Mouse (Mus musculus): ENCODE measurements around the gene Sytl3.
"Not testable (repeated sequence)": the region's sequence is repeated elsewhere in the genome, so short reads cannot be mapped to it uniquely, and the experiment has no call there.

Sytl3 gene

DNA sequence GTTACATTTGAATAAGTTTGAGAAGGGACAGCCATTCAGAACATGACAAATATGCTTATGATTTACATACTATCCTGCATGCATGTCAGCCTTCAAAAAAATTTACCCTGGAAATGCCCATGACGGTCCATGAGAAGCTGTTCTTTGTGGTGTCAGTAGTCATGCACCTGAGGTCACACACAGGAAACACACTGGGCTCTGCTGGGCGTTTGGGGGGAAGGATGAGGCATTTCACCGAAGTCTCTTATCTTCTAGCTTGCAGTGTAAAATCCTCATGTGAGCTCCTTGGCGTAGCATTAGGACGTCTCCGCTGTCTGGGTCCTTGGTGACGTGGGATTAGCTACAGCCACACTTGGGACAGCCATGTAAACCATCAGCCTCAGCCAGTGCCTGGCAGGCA, at the start of gene Sytl3:
Sytl3 (plus strand) TSS at position 293 of the 400 bp plus-strand sequence.
- not testable (repeated sequence) for TF ChIP-seq GATA4 (IDR thresholded peaks at IDR 0.05; ENCODE audit: insufficient replicate concordance, low read length)

DNA sequence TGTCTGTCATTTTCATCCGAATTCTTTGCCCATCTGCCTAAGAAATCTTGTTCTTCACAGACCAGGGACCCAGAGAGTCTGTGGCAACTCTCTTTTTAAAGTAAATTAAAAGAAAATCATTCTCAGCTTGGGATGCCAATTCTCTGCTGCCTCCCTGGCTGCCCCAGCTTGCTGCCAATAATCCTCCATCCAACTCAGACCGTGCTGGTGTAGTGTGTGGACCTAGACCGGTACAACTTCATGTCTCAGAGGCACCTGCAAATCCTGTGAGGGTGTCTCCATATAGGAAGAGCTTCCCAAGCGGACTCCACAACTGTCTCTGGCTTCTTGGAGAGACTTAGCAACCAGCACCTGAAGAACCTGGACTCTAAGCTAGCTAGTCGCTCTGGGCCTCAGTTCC, 22.0 kb upstream of the Sytl3 start:
- TF ChIP-seq GATA4 (IDR thresholded peaks at IDR 0.05; ENCODE audit: insufficient replicate concordance, low read length) = no peak

DNA sequence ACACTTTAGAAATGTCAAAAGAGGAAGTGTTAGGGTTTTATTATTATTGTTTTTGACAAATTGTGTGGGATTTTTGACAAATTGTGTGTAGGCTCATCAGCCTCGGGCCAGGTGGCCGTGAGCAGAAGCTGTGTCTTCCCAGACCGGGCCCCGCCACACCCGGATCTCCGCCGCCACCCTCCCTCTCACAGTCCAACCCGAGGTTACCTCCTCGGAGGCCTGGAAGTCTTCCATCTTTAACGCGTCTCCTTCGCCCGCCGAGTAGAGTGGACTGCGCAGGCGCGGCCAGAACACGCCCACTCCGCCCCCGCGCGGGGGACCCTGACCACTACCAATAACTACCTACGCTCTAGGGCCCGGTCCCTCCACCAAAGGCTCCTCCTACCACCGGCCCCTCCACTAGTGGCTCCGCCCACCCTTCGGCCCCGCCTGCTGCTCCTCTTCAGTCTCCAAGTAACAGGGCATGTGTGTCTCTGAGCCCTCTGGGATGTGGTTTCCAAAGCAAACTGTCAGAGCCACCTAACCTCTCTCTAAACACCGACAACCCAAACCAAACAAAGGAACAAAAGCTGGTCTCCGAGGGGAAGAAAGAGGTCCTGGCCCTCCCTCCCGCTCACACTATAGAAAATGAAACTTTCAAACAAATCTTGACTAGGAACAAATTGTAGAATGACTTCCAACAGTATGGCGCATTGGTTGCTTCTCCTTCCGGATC, 3.2 kb upstream of the Sytl3 start, which contains the start of gene Dynlt1f:
Dynlt1f (minus strand) TSS at position 334 of the 715 bp plus-strand sequence.
- TF ChIP-seq GATA4 (IDR thresholded peaks at IDR 0.05; ENCODE audit: insufficient replicate concordance, low read length) = not testable (repeated sequence)

DNA sequence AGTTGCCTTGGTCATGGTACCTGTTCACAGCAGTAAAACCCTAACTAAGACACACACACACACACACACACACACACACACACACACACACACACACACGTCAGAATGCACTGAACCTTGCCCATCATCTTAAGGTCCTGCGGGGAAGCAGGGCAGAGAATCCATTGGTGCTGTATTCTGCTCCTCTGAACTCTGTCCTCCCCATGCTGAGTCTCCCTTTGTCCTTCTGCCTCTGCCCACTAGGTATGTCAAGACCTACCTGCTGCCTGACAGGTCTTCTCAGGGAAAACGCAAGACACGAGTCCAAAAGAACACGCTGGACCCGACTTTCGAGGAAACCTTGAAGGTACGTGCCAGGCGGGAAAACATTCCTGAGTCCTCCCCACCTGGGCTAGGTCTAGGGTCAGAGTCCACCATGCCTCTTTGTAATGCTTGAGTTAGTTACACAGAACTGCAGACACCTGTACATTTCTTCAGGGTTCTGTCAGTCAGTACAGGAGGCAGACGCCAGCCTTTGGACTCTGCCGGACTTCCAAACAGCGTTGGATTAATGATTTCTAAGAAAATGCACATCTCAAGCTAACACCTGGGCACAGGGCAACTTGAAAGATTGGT, 69.2 kb downstream of the Sytl3 start:
- no peak for TF ChIP-seq GATA4 (IDR thresholded peaks at IDR 0.05; ENCODE audit: insufficient replicate concordance, low read length)

DNA sequence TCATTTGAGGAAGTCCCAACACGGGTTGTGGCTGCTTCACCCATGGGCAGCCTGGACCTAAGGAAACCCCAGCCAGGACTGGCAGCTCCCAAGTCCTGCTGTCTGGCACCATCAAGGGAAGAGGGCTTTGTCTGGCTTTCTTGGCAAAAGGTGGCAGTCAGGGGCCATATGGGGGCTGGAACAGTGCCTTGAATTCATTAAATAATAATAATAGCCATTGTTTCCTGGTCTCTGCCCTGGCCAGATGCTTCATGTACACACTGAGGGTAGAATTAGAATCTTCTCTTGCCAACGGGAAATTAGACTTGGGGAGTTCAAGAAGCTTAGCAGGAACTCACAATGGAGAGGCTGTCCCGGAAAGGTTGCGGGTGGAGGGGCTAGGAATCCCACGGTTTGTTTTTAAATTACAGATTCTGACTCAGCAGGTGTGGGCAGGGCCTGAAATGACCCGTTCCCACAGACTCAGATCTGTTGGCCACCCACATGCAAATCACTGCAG, 70.4 kb downstream of the Sytl3 start:
- TF ChIP-seq GATA4 (IDR thresholded peaks at IDR 0.05; ENCODE audit: insufficient replicate concordance, low read length) = no peak

DNA sequence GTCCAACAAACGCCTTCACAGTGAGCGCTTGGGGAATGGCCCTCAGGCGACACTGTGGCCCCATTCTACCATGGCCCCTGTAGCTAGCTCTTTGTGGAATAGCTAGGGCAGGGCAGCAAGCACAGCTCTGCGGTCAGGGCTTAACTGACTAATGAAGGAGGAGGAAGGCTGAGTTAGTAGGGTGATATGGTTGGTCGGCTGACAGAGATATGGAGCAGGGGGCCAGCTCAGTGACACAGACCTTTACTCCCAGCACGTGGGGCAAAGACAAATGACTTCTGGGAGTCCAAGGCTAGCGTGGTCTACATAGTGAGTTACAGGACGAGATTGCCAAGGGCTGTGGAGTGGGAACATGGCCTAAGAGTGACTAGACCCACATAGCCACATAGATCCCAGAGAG, 72.2 kb downstream of the Sytl3 start:
- no peak for TF ChIP-seq GATA4 (IDR thresholded peaks at IDR 0.05; ENCODE audit: insufficient replicate concordance, low read length)

DNA sequence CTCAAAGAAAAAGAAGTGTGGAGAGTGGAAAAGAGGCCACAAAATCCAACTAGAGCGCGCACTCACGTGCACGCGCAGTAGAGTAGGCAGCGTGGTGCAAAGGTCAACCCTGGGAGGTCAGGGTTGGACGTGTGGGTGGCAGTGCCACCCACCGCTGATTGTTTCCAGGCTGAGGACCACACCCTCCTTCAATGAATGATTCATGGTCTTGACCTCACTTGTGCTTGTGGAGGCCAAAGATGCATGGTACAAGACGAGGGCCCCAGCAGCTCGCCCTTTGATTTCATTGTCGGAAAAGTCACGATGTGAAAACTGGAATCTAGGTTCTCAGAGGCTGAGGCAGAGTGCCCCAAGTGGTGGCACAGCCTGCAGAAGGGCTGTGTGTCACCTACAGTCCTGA, 72.7 kb downstream of the Sytl3 start:
- TF ChIP-seq GATA4 (IDR thresholded peaks at IDR 0.05; ENCODE audit: insufficient replicate concordance, low read length) = no peak

DNA sequence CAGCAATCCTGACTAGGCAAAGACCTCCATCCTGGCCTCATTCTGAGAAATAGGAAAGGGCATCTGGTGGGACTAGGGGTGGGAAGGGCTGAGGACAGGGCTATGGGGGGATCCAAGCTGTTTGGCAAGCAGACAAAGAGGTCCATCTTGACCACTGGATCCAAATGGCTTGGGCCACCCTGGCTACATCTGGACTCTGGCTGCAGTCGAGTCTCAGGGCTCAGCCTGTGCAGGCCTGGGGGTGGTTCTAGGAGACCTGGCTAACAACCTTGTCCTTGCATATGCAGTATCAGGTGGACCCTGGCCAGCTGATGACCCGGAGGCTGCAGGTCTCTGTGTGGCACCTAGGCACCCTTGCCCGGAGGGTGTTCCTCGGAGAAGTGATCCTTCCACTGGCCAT, 73.8 kb downstream of the Sytl3 start:
- no peak for TF ChIP-seq GATA4 (IDR thresholded peaks at IDR 0.05; ENCODE audit: insufficient replicate concordance, low read length)

DNA sequence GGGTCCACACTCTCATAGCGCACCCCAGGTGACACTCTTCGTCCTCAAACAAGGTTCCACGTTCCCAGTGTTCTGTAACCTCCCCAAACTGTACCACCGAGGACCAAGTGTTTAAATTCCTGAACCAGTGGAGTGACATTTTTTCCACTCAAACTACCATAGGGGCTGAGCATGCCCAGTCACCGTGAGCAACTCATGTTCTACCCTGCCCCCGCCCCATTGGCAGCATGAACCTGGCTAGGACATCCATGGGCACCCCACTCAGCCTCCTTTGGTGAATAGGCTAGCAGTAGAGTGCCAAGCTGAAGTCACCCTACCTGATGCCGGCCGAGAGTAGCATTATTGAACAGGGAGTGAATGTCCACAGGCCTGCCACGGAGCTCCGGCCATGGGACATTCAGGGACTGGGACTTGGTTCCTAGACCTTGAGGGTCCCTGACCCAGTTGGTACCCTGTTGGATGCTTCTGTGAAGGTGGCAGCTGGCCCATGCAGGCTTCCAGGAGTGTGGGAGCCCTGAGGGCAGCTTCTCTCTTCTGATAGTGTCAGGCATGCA, 74.5 kb downstream of the Sytl3 start:
- no peak for TF ChIP-seq GATA4 (IDR thresholded peaks at IDR 0.05; ENCODE audit: insufficient replicate concordance, low read length)

DNA sequence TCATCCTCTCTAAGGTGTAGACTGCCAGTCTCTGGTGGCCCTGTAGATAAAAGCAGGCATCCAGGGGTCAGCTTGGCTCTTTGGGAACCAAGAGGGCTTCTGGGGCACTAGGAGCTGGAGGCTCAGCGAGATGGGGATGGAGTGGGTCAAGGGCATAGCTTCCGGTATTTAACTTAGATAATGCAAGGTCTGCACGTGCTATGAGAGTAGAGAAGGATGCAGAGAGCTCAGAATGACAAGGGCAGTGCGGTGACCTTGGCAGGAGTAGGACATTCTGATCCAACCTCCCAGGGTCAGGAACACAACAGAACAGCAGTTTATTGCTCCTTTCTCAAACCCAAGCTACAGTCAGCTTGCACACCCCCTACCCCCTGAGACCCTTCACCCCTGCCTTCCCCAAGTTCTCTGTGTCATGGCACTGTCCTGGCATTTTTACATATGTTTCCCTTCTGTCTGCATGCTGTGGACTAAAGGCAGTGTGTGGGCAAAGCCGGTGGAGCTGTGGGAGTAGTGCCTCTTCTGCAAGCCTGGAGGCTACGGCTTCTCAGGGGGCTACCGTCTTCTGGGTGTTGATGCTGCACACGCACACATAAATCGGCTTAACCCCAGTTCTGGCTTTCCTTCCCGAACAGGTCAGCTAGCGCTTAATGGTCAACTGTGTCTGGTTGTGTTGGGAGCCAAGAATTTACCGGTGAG, 76.0 kb downstream of the Sytl3 start:
- no peak for TF ChIP-seq GATA4 (IDR thresholded peaks at IDR 0.05; ENCODE audit: insufficient replicate concordance, low read length)

DNA sequence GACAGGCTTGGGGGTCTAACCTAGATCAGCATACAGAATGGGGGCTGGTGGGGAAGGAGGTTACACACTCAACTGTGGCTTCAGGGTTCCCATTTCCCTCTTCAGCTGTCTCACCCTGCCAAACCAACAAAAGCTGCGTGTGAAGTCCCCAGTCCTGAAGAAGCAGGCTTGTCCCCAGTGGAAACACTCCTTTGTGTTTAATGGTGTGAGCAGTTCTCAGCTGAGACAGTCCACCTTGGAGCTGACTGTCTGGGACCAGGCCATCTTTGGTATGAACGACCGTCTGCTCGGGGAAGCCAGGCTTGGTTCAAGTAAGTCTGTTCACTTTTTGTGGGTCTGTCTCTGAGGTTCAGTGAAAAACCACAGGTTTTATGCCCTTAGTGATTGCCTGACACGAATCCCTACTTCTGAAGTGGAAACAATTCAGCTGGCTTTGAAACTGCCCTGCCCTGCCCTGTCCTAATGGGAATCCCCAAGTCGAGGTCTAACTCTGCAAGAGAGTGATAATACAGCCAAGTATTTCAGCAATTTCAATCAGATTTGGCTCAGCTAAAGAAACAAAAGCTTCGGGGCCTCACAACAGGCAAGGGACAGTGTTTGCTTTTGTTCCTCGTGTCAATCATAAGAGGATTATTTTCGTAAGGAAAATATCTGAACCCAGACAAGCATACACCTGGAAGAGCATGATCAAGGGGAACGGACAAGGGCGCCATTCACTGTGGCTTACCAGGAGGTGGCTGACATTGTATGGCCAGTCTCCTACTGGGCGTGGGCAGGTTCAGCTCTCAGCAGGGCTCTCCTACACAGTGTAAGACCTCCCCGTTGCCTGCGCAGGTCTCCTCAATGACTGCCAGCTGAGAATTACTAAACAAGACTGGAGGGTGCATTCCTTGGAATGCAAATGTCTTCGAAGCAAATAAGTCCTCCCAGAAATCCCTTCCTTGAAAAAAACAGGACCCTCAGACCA, 77.7 kb downstream of the Sytl3 start:
- TF ChIP-seq GATA4 (IDR thresholded peaks at IDR 0.05; ENCODE audit: insufficient replicate concordance, low read length) = no peak

DNA sequence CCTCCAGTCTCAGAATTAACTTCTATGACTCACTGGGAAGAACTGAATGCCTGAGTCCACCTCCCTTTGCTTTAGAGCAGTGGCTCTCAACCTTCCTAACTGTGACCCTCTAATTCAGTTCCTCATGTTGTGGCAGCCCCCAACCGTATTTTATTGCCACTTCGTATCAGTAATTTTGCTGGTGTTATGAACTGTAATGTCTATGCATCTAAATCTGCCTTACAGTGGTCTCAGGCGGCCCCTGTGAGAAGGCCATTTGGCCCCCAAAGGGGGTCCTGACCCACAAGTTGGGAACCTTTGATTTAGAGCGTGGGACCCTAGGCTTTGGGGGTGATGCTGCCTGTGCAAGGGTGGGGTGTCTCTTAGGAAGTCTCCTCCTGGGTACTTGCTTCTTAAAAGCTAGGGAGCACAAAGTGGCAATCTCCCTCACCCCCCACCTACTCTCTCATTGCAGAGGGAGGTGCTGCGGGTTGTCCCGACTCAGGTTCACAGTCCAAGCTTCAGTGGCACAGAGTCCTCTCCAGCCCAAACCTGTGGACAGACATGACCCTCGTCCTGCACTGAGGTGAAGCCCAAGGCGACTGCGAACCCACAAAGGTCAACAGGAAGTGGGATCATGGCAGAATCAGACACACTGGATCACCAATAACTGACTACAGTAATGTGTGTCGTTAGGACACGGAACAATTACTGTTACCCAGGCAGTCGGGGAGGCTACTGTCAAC, 78.5 kb downstream of the Sytl3 start:
- no peak for TF ChIP-seq GATA4 (IDR thresholded peaks at IDR 0.05; ENCODE audit: insufficient replicate concordance, low read length)

DNA sequence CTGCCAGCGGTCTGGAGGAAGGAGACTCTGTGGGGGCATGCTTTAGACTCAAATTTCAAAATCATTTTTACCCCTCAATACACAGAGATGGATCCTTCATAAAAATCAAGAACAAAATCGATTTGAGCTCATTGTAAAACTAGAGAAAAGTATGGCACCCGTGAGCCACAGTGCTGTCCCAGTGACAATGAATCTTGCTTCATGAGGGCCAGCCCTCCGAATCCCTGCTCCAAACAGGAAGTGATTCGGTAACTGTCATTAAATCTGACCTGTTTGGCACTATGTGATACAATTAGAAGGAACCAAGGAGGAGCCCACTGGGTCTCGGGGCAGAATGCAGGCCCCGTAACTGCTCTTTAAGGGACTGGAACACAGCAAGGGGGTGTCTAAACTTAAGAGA, 79.9 kb downstream of the Sytl3 start:
- no peak for TF ChIP-seq GATA4 (IDR thresholded peaks at IDR 0.05; ENCODE audit: insufficient replicate concordance, low read length)

DNA sequence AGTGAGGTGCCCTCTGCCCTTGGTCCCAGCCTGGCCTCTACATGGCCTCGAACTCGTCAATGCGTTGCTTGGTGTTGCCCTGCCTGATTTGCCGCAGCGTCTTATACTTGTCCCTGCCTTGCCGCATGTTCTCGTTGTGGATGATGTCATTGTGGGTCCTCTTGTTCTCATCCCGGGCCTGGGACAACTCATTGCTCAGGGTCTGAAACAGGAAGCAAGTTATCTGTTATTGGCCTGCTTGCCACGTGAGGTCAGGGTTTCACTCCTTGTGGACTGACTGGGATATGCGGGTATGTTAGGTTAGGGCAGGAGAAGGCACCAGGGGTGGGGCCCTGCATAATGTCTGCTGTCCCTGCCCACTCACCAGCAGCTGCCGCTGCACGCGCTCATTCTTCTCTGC, 80.4 kb downstream of the Sytl3 start:
- no peak for TF ChIP-seq GATA4 (IDR thresholded peaks at IDR 0.05; ENCODE audit: insufficient replicate concordance, low read length)

Measured in liver, adult (tissue).